Mouse (Mus musculus): ENCODE data around the gene Tnfrsf17.
"Not testable (repeated sequence)": the region's sequence is repeated elsewhere in the genome, so short reads cannot be mapped to it uniquely, and the experiment has no call there.

Tnfrsf17 gene

GRCm38 (mm10) chr16:11313512-11313911 lies at the start of gene Tnfrsf17:
Gene Tnfrsf17, plus strand, starts transcription at chr16:11313812.
- no peak for DNase-seq (ENCODE audit: low read depth, low spot score)

DNA sequence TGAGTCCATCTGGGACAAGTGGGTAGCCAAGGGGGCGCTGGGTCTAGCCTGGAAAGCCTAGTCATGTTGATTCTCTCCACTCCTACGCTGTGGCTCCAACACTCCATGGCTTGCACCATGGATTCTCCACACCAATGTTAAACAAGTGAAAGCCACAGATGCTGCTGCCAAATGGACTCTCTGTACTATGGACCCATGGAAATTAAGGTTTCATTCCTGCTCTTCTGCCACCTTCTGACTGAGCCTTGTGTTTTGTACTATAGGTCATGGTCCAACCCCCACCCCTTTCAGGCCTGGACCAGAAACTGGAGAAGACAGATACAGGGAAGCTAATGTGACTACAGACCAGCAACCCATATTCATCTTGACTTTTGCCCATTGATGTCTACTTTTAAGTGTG lies 47.1 kb upstream of the Tnfrsf17 start:
- DNase-seq (ENCODE audit: low read depth, low spot score) = no peak

GRCm38 (mm10) chr16:11269808-11270207 lies 43.8 kb upstream of the Tnfrsf17 start:
- DNase-seq (ENCODE audit: low read depth, low spot score) = no peak

DNA sequence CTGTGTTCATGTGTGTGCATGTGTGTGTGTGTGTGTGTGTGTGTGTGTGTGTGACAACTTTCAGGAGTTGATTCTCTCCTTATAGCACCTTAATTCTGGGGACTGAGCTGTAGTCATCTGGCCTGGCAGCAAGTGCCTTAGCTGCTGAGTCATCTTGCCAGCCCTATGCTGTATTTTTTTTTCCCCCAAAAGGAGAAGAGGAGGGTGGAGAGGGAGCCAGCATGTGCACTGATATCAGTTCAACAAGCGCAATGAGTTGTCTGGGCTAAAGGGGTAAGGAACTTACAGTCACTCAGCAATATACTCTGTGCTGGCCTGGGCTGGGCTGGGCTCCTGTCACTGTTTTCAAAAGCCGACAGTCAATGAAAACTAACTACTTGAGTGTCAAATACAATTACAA lies 43.0 kb upstream of the Tnfrsf17 start:
- no peak for DNase-seq (ENCODE audit: low read depth, low spot score)

- no peak for DNase-seq (ENCODE audit: low read depth, low spot score)
These were observed 42.5 kb upstream of the Tnfrsf17 start for GRCm38 (mm10) chr16:11271073-11271472.

DNA sequence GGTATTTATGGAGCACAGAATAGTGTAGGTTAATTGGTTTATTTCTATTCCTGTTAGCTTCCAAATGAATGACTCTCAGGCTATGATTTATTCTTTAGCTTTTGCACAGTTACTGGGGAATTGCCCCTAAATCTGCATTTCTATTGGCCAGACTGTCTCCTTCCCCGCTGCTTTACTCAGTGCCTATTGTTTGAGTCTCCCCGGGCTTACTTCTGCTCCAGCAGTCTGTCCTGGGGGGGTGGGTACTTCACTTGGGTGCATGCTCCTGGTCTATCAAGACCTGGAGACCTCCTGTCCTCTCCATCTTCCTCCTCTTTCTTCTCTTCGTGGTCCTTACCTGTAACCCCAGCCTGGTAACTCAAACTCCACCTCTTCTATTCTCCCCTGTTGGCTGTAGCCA lies 36.7 kb upstream of the Tnfrsf17 start:
- no peak for DNase-seq (ENCODE audit: low read depth, low spot score)

- peak; percentile 49 for DNase-seq (ENCODE audit: low read depth, low spot score)
These were observed 34.8 kb upstream of the Tnfrsf17 start for GRCm38 (mm10) chr16:11278778-11279177.

DNA sequence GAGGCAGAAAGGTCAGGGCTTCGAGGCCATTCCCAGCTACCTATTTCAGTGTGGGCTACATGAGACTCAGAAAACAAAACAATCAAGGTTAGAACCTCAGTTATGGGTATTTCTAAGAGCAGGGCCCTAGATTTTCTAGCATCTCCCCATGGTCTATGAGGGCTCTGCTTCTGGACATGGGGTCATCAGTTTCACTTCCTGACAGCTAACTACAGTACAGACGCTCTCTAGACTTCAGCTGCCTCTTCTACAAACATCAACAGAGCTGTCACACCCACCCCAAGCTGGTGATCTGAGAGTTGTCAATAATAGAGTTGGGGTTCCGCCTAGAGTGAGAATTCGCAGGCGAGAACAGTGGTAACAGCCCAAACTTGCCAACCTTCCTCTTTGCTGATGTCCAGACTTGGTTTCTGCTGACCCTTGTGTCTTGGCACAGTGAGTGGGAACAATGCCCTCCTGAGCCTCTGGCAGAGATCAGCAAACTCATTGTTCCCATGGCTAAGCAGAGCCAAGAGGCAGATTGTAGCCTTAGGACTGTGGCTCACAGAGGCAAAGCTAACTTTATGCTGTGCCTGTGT lies 30.9 kb upstream of the Tnfrsf17 start:
- no peak for DNase-seq (ENCODE audit: low read depth, low spot score)

GRCm38 (mm10) chr16:11284881-11285280 lies 28.7 kb upstream of the Tnfrsf17 start:
- DNase-seq (ENCODE audit: low read depth, low spot score) = no peak

DNA sequence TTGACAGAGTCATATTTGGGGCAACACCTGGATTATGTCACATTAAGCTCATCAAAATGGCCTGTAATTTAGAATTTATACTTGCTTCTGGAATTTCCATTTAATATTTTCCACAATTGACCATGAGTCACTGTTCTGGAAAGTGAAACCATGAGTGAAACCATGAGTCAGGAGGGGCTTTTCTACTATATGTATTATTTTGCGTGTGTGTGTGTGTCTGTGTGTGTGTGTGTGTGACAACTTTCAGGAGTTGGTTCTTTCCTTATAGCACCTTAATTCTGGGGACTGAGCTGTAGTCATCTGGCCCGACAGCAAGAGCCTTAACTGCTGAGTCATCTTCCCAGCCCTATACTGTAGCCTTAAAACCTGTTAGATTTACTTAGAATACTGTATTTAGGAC lies 27.7 kb upstream of the Tnfrsf17 start:
- no peak for DNase-seq (ENCODE audit: low read depth, low spot score)

- not testable (repeated sequence) for DNase-seq (ENCODE audit: low read depth, low spot score)
These were observed 24.7 kb upstream of the Tnfrsf17 start for GRCm38 (mm10) chr16:11288873-11289272.

DNA sequence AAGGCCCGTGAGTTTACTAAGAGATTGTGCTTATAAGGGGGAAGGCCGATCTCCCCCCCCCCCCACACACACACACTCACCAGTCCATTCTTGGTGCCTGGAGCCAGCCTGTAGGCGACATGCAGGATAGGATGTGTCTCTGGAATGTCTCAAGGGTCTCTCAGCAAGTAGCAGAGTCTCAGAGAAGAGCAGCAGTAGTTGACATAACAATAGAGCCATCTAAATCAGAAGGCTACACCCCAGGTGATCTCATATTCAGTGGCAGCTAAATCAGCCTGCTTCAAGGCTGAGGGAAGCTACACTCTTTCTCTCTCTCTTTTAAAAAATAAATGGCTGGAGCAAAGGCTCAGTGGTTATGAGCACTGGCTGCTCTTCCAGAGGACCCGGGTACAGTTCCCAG lies 18.0 kb upstream of the Tnfrsf17 start:
- DNase-seq (ENCODE audit: low read depth, low spot score) = not testable (repeated sequence)

- peak; percentile 43 for DNase-seq (ENCODE audit: low read depth, low spot score)
These were observed 15.9 kb upstream of the Tnfrsf17 start for GRCm38 (mm10) chr16:11297700-11298099.

GRCm38 (mm10) chr16:11303741-11304140 lies 9.9 kb upstream of the Tnfrsf17 start:
- DNase-seq (ENCODE audit: low read depth, low spot score) = no peak

DNA sequence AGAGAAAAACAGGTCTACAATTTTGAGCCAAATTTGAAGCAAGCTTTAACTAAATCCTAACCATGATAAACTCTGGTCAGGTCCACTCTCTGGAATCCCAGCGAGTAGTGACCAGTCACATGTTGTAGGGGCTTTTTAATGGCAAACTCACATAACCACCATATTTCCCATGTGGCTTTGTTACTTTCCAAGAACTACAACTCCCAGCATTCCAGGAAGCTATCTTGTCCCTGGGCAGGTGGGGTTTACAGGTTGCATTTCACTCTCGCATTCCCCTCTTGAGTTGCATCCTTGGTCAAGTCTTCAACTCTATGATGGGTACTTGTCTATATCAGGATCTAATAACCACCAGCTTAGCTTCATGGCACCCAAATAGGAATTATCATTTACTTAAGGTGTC lies 8.1 kb upstream of the Tnfrsf17 start:
- DNase-seq (ENCODE audit: low read depth, low spot score) = no peak

DNA sequence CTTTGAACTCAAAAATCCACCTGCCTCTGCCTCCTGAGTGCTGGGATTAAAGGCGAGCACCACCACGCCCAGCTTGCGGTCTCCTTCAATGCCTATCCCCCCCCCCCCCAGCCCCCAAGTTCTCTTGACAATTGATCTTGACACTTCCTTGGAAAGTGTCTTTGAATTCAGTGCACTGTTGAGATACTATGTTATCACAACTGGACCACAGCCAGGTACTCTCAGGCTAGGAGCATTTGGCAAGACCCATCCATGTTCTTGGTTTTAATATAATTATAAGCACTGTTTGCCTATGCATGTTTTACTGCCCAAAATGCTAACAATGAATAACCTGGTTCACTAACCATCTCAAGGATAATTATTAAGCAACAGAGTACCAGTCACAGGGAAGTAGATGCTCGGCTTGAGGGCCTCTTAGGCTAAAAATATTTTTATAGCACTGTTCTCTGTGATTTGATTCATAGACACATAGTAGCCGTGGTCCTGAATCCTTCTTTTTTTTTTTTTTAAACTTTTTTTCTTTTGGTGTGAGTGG lies 2.2 kb downstream of the Tnfrsf17 start:
- no peak for DNase-seq (ENCODE audit: low read depth, low spot score)

- DNase-seq (ENCODE audit: low read depth, low spot score) = no peak
These were observed 3.1 kb downstream of the Tnfrsf17 start for GRCm38 (mm10) chr16:11316748-11317147.

DNA sequence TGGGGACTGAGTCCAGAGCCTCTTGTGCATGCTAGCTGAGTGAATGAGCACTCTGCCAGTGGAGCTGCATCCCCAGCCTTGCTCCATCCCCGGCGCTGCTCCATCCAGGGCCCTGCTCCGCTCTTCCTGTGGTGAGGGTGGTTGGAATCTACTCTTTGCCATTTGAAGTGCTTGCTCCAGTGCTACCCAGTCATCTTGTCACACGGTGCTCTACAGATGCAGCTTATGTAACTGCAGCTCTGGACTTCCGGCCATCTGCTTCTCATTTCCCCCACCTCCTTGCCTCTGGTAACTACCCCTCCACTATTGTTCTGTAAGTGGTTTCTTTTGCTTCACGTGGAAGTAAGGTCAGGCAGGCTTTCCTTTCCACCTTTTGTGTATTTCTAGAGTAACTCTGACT lies 3.7 kb downstream of the Tnfrsf17 start:
- no peak for DNase-seq (ENCODE audit: low read depth, low spot score)

DNA sequence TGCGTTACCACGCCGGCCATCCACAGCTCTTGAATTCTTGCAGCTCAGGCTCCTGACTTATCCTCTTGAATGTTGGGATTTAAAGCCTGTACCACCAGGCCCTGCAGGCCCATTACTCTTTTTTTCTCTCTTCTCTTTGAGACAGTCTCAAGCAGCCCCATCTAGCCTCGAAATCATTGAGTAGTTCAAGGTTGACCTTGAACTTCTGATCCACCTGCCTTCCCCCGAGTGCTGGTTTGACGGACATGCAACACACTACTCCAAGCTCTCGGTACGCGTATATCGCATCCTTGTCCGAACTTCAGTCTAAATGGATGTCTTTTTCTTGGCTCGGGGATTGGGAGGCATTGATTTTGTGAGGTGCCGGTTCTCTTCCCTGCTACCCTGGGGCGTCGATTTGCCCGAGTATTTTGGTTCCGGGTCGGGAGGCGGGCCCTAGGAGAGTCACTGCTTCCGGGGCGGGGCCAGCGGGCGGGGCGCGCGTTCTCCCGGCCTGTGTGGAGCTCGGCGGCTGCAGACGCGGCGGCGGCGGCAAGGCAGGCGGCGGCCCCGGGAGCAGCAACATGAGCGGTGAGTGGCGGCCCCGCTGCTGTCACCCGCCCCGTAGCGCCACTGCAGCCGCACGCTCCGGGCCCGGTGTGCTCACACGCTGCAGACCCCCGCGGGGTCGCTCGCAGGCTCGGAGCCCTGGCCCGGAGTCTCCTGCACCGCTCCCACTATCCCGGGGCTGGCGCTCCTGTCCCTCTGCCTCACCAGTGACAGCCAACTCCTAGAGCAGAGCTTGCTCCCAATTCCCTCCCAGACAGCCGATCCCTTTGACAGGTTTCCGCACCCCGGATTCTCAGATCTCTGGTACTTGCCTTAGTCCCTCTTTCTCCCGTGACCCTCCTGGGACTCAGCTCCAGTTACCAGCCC lies 9.1 kb downstream of the Tnfrsf17 start, which contains the start of gene Snx29:
TSS of gene Snx29 (plus strand) at position 500 of the 915 bp plus-strand sequence.
- DNase-seq (ENCODE audit: low read depth, low spot score) = peak; percentile 92

DNA sequence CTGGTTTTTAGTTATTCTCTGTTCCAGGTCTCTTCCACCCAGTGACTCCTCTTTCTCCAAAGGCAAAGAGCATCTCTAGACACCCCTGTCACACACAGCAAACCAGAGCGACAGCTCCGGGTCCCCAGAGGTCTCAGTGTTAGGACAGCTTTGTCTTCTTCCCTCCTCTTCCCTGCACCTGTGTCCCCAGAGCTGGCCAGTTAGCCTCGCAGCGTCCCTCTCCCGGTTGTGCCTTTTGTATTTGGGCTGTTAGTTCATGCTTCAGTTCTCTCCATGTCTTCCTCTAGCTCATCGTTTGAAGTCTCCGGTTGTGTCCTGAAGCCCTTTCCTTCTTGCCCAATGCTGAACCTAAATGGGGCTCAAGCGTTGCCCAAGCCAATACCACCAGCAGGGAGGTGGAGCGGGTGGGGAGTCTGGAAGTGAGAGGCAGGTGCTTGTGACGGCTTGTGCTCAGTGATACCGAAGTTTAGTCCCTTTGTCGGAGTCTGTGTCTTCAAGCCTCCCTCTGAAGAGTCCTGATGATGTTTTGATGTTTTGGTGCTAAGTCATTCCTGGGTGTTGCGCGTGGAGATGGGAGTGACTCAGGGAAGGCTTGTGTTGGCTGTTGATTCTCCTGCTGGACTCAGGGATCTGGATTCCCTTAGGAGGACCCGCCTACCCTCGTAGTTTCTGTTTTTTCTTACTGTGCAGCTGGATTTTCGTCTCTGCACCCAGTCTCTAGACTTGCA lies 9.9 kb downstream of the Tnfrsf17 start:
- peak; percentile 4 for DNase-seq (ENCODE audit: low read depth, low spot score)

GRCm38 (mm10) chr16:11330081-11330800 lies 16.6 kb downstream of the Tnfrsf17 start:
- no peak for DNase-seq (ENCODE audit: low read depth, low spot score)
